Mouse (Mus musculus): ENCODE data around the gene Slc9a8. TPM values are rescaled to one million over a fixed set of nuclear protein-coding genes. Genes with fewer than 3 reads are reported as not detected.
"Not testable (repeated sequence)": the region's sequence is repeated elsewhere in the genome, so short reads cannot be mapped to it uniquely, and the experiment has no call there.

The Slc9a8 gene
- 10 to 100 TPM; 42.4 to 75.1 TPM for polyA plus RNA-seq (2017; shearing (Covaris generic))

- peak; percentile 85 for ATAC-seq
Measured at GRCm38 (mm10) chr2:167421330-167422149, at the start of gene Slc9a8. TSS of gene Slc9a8 (plus strand) at chr2:167421712.

- no peak for ATAC-seq
Measured at GRCm38 (mm10) chr2:167373266-167373665, 48.2 kb upstream of the Slc9a8 start.

- no peak for ATAC-seq
Measured at GRCm38 (mm10) chr2:167374191-167374805, 47.2 kb upstream of the Slc9a8 start.

- no peak for ATAC-seq
Measured at GRCm38 (mm10) chr2:167375135-167375534, 46.4 kb upstream of the Slc9a8 start.

- ATAC-seq = no peak
Measured at GRCm38 (mm10) chr2:167375688-167376087, 45.8 kb upstream of the Slc9a8 start.

- ATAC-seq = no peak
Measured at GRCm38 (mm10) chr2:167376160-167376564, 45.4 kb upstream of the Slc9a8 start.

- ATAC-seq = no peak
Measured at GRCm38 (mm10) chr2:167377697-167378096, 43.8 kb upstream of the Slc9a8 start.

DNA sequence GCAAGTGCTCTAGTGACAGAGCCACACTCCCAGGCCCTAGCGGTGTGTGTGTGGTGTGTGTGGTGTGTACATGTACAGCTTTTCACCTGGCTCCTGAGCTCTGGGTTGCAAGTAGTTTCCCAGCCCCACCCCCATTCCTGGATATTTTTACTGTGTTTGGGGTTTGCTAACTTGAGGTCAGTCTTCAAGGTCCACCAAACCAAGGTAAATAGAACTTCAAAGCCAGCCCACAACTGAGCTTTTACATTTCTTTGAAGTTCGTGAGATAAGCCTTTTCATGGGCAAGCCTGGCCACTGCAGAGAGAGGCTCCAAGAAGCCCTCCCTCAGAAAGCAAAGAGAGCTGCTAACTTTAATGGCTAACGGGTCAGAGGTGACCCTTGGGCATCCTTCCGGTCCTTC lies 42.5 kb upstream of the Slc9a8 start:
- ATAC-seq = no peak

GRCm38 (mm10) chr2:167380615-167381285 lies 40.8 kb upstream of the Slc9a8 start:
- ATAC-seq = no peak

DNA sequence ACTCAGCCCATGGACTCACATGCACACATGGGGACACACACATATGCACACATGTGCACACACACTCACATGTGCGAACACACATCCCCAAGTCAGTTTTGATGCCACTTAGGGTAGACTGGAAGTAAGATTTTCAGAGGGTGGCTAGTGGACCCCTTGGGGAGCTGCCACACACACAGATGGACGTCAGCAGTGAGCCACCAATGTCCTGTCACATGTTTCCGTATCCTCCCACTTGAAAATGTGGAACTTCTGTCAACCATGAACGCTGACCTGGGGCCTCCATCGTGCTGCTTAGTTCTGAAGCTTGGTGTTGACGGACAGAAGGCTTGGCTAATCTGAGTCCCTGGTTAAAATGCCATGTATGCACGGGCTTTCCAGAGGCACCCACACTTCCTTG lies 39.9 kb upstream of the Slc9a8 start:
- ATAC-seq = no peak

DNA sequence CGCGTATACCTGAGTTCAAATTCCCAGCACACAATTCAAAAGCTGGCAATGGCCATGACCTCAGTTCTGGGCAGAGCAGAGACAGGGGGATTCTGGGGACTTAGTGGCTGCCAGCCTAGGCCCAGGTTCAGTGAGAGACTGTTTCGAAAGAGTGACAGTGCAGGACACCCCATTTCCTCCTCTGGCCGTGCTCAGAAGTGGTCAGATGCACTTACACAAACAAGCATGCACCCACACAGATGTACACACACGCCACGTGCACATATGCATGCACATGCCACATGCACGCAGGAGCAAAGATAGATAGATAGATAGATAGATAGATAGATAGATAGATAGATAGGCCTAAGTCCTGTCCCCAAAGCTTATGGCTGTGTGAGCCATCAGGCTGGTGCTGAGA lies 39.1 kb upstream of the Slc9a8 start:
- no peak for ATAC-seq

GRCm38 (mm10) chr2:167383666-167384083 lies 37.8 kb upstream of the Slc9a8 start:
- no peak for ATAC-seq

DNA sequence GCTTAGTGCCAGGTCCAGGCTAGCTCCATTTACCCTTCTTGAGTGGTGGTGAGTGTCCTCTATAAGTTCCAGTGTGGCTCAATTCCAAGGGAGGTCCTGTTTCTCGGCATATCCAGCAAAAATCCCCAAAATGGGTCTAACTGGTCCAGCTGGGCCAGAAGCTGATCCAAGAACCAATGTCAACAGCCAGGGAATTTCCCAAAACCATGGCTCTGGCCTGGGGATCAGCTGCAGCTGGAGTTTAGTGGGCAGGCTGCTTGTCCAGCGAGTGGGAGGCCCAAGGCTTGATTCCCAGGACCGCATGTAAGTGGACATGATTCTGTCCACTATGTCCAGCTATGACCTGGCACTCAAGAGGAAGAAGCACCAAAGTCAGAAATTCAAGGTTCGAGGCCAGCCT lies 35.1 kb upstream of the Slc9a8 start:
- no peak for ATAC-seq

- ATAC-seq = no peak
Measured at GRCm38 (mm10) chr2:167386998-167387397, 34.5 kb upstream of the Slc9a8 start.

GRCm38 (mm10) chr2:167394426-167394825 lies 27.1 kb upstream of the Slc9a8 start:
- ATAC-seq = no peak

DNA sequence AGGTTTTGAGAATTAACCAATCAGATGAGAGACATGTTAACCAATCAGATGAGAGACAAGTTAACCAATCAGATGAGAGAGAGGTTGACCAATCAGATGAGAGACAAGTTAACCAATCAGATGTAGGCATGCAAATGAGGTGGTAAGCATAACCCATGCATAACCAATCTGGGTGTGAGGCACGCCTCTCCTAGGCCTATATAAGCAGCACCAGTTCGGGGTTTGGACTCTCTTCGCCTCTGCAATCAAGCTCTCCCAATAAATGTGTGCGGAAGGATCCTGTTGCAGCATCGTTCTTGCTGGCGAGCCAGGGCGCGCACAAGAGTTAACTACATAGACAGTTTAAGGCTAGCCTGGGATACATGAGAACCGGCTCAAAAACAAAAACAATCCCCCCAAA lies 25.1 kb upstream of the Slc9a8 start:
- not testable (repeated sequence) for ATAC-seq

DNA sequence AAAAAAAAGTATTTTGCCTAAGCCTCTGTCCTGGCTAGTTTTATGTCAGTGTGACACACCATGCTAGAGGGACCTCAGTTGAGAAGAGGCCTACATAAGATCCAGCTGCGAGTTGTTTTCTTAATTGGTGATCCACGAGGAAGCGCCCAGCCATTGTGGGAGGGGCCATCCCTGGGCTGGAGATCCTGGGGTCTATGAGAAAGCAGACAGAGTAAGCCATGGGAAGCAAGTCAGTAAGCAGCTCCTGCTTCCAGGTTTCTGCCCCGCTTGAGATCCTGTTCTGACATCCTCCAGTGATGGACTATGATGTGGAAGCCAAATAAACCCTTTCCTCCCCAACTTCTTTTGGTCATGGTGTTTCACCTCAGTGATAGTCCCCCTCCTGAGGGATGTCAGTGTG lies 22.5 kb upstream of the Slc9a8 start:
- no peak for ATAC-seq

DNA sequence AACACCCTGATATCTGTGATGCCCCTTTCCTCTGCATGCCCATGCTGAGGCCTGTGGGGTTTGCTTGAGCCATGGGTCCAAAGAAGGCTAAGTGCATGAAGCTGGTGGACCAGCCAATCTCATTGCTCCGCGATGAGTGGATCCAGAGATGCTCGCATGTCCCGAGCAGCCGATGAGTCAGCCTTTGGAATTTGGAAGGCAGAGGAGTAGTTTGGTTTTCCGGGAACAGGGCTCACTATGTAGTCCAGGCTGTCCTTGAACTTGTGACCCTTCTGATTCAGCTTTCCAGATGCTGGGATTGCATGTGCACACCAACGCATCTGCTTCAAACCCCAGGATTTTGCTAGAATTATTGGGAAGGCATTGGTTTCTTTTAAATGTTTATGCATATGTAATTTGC lies 21.9 kb upstream of the Slc9a8 start:
- ATAC-seq = no peak

DNA sequence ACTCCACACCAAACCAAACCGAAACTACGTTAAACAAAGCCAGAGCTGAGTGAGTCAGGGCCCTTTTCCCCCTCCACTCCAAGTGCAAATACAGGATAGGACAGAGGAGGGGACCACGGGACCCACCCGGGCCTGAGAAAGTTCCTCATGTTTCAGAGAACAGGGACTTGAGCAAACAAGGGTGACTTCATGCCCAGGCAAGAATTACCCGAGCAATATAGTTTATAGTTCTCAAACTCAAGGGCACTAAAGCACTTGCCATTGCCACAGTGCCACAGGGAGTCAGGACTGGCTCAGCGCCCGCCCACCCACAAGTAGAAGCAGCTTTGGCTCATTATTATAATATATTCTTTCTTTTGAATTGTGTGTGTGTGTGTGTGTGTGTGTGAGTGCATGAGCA lies 18.4 kb upstream of the Slc9a8 start:
- no peak for ATAC-seq

GRCm38 (mm10) chr2:167405101-167405880 lies 16.2 kb upstream of the Slc9a8 start:
- ATAC-seq = no peak

DNA sequence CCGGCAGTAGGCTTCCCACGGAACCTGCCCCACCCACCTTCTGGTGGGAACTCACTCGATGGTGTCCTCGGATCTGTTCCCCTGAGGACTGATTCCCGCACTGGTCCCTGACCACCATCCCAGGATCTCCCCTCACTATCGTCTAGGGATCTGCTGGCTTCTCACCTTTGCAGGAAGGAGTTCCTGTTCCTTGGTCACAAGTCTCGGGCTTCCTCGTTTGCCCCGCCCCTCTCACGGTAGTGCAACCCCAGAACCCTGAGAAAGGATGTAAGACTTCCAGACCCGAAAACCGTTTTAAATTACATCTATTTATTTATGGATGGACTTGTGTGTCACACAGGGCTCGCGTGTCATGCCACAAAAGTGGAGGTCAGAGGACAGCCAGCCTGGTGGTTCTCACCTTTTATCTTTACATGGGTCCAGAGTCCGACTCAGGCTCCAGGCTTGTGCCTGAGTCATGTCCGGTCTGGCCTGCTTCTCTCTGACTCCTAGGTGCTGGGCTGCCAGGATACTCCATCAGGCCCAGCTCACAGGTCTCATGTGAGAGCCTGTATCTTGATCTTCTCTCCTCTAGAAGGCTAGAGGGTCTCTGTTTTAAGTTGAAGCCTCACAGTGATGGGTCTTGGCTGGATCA lies 14.1 kb upstream of the Slc9a8 start:
- ATAC-seq = no peak

DNA sequence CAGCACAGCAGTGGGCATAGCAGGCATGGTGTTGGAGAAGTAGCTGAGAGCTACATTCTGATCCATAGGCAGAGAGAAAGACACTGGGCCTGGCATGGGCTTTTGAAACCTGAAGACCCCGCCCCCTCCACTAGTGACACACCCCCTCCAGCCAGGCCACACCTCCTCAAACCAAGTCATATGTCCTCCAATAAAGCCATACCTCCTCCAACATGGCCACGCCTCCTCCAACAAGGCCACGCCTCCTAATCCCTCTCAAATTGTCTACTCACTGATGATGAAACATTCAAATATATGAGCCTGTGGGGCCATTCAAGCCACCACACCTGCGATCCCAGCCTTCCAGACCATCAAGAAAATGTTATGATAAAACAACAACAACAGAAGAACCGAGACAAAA lies 7.1 kb upstream of the Slc9a8 start:
- ATAC-seq = no peak

Data from CD4-positive, CD25-positive, alpha-beta regulatory T cell, adult 4 months (primary cell).